Mouse (Mus musculus) urinary bladder, adult 18-20 months (tissue): ENCODE results near the gene Col25a1.

Experiments
- DNase-seq, 2 experiments: peaks; one replicate each; pipeline ENCODE4 v3.0.0; 2022; ENCODE audit warnings: low spot score in 2 of 2, mixed read lengths in 2 of 2

The Col25a1 gene

GRCm38 (mm10) chr3:130161323-130161917 lies 30.1 kb downstream of the Col25a1 start:
- DNase-seq = no peak

- DNase-seq = no peak
Measured at GRCm38 (mm10) chr3:130166875-130167274, 35.6 kb downstream of the Col25a1 start.

- no peak for DNase-seq
Measured at GRCm38 (mm10) chr3:130172764-130173163, 41.5 kb downstream of the Col25a1 start.

- DNase-seq = peak; percentile 41 to 45
Measured at GRCm38 (mm10) chr3:130180181-130180940, 49.1 kb downstream of the Col25a1 start.

GRCm38 (mm10) chr3:130180964-130181590 lies 49.8 kb downstream of the Col25a1 start:
- peak in 1 of 2 experiments; percentile 11 for DNase-seq

- no peak for DNase-seq
Measured at GRCm38 (mm10) chr3:130181591-130181980, 50.3 kb downstream of the Col25a1 start.

GRCm38 (mm10) chr3:130182450-130182849 lies 51.1 kb downstream of the Col25a1 start:
- no peak for DNase-seq

GRCm38 (mm10) chr3:130185111-130185510 lies 53.8 kb downstream of the Col25a1 start:
- no peak for DNase-seq

- no peak for DNase-seq
Measured at GRCm38 (mm10) chr3:130187588-130187987, 56.3 kb downstream of the Col25a1 start.

GRCm38 (mm10) chr3:130193450-130193849 lies 62.1 kb downstream of the Col25a1 start:
- DNase-seq = no peak

GRCm38 (mm10) chr3:130214631-130215030 lies 83.3 kb downstream of the Col25a1 start:
- DNase-seq = no peak

- DNase-seq = no peak
Measured at GRCm38 (mm10) chr3:130216141-130216540, 84.8 kb downstream of the Col25a1 start.

GRCm38 (mm10) chr3:130216646-130217045 lies 85.3 kb downstream of the Col25a1 start:
- no peak for DNase-seq

- DNase-seq = no peak
Measured at GRCm38 (mm10) chr3:130217705-130218104, 86.4 kb downstream of the Col25a1 start.

- DNase-seq = no peak
Measured at GRCm38 (mm10) chr3:130218232-130218728, 87.0 kb downstream of the Col25a1 start.

GRCm38 (mm10) chr3:130220811-130221210 lies 89.5 kb downstream of the Col25a1 start:
- DNase-seq = no peak

GRCm38 (mm10) chr3:130228186-130228585 lies 96.9 kb downstream of the Col25a1 start:
- DNase-seq = no peak

GRCm38 (mm10) chr3:130232944-130233343 lies 101.6 kb downstream of the Col25a1 start:
- no peak for DNase-seq

- no peak for DNase-seq
Measured at GRCm38 (mm10) chr3:130235233-130235632, 103.9 kb downstream of the Col25a1 start.

GRCm38 (mm10) chr3:130236129-130236528 lies 104.8 kb downstream of the Col25a1 start:
- DNase-seq = no peak

GRCm38 (mm10) chr3:130237852-130238251 lies 106.6 kb downstream of the Col25a1 start:
- no peak for DNase-seq

- DNase-seq = no peak
Measured at GRCm38 (mm10) chr3:130241924-130242323, 110.6 kb downstream of the Col25a1 start.
